Mouse (Mus musculus) heart, postnatal 0 days (tissue): ENCODE results near the gene Galnt10.

ENCODE experiments used
- CTCF ChIP-seq: IDR thresholded peaks from 2 replicates; pipeline ENCODE4 v1.5.1; 2016; ENCODE audit warnings: antibody characterized with exemption, control low read depth, low read depth
- EP300 ChIP-seq: IDR thresholded peaks from 2 replicates; pipeline ENCODE4 v1.6.1; 2016; ENCODE audit warnings: antibody characterized with exemption, low read depth

- TF ChIP-seq CTCF = no peak
- TF ChIP-seq EP300 = no peak
Observed at GRCm38 (mm10) chr11:57713960-57714359, 68.7 kb downstream of the Galnt10 start.
